Mouse (Mus musculus): ENCODE results near the gene Pde4d. TPM values are rescaled to one million over a fixed set of nuclear protein-coding genes. Genes with fewer than 3 reads are reported as not detected.

Pde4d gene
- total RNA-seq (2021), result 100 to 1,000 TPM; 108 to 120 TPM

GRCm38 (mm10) chr13:108449116-108450097, at the start of gene Pde4d:
Gene Pde4d, plus strand, starts transcription at chr13:108449948.
- DNase-seq (ENCODE audit: extremely low spot score in 1 of 2, low spot score in 2 of 2), result peak in 1 of 2 experiments; percentile 23

GRCm38 (mm10) chr13:108403197-108403596, 46.6 kb upstream of the Pde4d start:
- intact Hi-C loops (cut with DNase I), result no loop called here
- DNase-seq (ENCODE audit: extremely low spot score in 1 of 2, low spot score in 2 of 2), result no peak

More at GRCm38 (mm10) chr13:108449116-108450097, at the start of gene Pde4d:
- intact Hi-C loops (cut with DNase I), result no loop called here

GRCm38 (mm10) chr13:108404372-108404771, 45.4 kb upstream of the Pde4d start:
- no peak for DNase-seq (ENCODE audit: extremely low spot score in 1 of 2, low spot score in 2 of 2)
- intact Hi-C loops (cut with DNase I), result no loop called here

GRCm38 (mm10) chr13:108415464-108415863, 34.3 kb upstream of the Pde4d start:
- intact Hi-C loops (cut with DNase I), result no loop called here
- DNase-seq (ENCODE audit: extremely low spot score in 1 of 2, low spot score in 2 of 2), result no peak

GRCm38 (mm10) chr13:108418741-108419507, 30.8 kb upstream of the Pde4d start:
- intact Hi-C loops (cut with DNase I), result no loop called here
- DNase-seq (ENCODE audit: extremely low spot score in 1 of 2, low spot score in 2 of 2), result no peak

- no peak for DNase-seq (ENCODE audit: extremely low spot score in 1 of 2, low spot score in 2 of 2)
- intact Hi-C loops (cut with DNase I), result no loop called here
Measured at GRCm38 (mm10) chr13:108426322-108426721, 23.4 kb upstream of the Pde4d start.

- intact Hi-C loops (cut with DNase I), result no loop called here
- DNase-seq (ENCODE audit: extremely low spot score in 1 of 2, low spot score in 2 of 2), result no peak
Measured at GRCm38 (mm10) chr13:108428809-108429208, 20.9 kb upstream of the Pde4d start.

DNA sequence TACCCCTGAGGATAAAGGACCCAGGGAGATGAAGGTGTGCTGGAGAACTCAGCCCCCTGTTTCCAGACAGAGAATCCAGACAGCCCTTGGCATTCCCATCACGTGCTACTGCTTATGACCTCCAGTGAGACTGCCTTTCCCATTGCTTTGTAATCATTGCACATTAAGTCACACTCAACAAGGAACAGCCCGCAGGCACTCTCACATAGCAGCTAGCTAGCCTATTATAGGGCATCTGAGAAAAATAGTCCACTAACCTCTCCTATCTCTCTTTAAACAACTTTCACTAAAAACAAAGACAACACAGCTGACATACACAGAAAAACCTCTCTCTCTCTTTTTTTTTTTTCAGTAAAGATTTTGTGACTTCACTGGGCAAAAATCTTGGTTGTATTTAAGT, 20.1 kb upstream of the Pde4d start:
- DNase-seq (ENCODE audit: extremely low spot score in 1 of 2, low spot score in 2 of 2), result no peak
- intact Hi-C loops (cut with DNase I), result no loop called here

GRCm38 (mm10) chr13:108431776-108432175, 18.0 kb upstream of the Pde4d start:
- intact Hi-C loops (cut with DNase I), result no loop called here
- no peak for DNase-seq (ENCODE audit: extremely low spot score in 1 of 2, low spot score in 2 of 2)

GRCm38 (mm10) chr13:108435687-108436086, 14.1 kb upstream of the Pde4d start:
- intact Hi-C loops (cut with DNase I), result no loop called here
- DNase-seq (ENCODE audit: extremely low spot score in 1 of 2, low spot score in 2 of 2), result no peak

GRCm38 (mm10) chr13:108437424-108437823, 12.3 kb upstream of the Pde4d start:
- intact Hi-C loops (cut with DNase I), result no loop called here

DNA sequence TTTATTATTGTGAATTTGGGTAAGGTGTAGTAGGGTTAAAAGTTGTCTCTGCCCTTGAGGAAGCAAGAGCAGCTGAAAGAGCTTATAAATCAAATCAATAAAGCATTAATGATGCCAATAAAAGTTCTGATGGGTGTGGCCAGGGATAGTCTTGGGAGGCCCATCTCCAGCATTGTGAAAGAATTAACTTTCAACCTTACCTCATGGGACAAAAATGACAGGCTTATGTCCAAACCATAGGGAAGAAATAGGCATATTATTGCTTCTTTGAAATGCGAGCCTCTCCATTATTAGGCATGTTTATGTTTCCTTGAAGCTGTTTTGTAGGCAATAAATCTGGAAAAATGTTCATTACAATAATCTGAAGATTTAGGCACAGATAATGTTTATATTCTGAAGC, 10.7 kb upstream of the Pde4d start:
- intact Hi-C loops (cut with DNase I), result no loop called here
- DNase-seq (ENCODE audit: extremely low spot score in 1 of 2, low spot score in 2 of 2), result no peak

More at GRCm38 (mm10) chr13:108437424-108437823, 12.3 kb upstream of the Pde4d start:
- no peak for DNase-seq (ENCODE audit: extremely low spot score in 1 of 2, low spot score in 2 of 2)

DNA sequence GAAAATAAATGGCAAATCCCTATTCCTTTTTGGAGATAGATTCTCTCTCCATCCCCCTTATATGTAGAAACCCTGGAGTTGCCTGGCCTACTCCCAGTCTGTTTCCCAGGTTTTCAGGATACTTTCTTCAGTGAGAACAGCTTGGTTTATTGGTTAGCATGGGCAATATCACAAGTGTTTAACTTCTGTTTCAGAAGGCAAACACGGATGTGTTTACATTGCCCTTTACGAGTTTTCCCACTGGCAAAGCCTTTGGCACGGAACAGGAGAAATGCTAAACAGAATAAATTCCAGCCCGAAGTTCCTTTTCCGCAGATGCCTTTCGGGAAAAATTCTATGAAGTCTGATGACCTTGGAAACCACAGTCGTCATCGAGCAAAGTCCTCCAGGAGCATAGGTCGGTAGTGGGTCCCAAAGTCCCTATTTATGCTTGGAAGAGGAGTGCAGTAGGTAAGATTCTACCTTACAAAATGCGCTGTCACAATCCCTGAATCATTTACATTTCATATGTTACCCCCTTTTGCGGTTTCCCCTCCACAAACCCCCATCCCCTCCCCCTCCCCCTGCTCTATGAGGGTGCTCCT, 1.3 kb upstream of the Pde4d start:
- no peak for DNase-seq (ENCODE audit: extremely low spot score in 1 of 2, low spot score in 2 of 2)
- intact Hi-C loops (cut with DNase I), result no loop called here

DNA sequence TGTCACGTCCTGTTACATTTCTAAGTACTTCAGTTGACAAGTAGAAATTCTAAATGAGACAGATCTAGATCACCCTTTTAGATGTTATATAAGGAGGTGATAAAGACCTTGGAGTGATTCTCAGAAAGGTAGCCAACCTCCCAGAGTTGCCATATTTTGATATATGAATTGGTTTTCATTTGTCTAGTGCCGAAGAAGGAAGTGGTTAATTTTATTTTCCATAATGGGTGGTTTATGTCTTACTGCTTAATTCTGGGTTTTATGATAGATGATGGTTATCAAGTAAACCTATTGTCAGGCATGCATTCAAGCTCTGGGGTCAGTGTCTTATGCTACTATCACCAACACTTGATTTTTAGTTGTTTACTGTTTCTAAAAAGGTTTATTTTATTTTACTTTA, 1.4 kb downstream of the Pde4d start:
- intact Hi-C loops (cut with DNase I), result no loop called here

GRCm38 (mm10) chr13:108453064-108453919, 3.5 kb downstream of the Pde4d start:
- no peak for DNase-seq (ENCODE audit: extremely low spot score in 1 of 2, low spot score in 2 of 2)
- intact Hi-C loops (cut with DNase I), result no loop called here

More for the DNA sequence above, 1.4 kb downstream of the Pde4d start:
- no peak for DNase-seq (ENCODE audit: extremely low spot score in 1 of 2, low spot score in 2 of 2)

- intact Hi-C loops (cut with DNase I), result no loop called here
- no peak for DNase-seq (ENCODE audit: extremely low spot score in 1 of 2, low spot score in 2 of 2)
Measured at GRCm38 (mm10) chr13:108462518-108462917, 12.8 kb downstream of the Pde4d start.

DNA sequence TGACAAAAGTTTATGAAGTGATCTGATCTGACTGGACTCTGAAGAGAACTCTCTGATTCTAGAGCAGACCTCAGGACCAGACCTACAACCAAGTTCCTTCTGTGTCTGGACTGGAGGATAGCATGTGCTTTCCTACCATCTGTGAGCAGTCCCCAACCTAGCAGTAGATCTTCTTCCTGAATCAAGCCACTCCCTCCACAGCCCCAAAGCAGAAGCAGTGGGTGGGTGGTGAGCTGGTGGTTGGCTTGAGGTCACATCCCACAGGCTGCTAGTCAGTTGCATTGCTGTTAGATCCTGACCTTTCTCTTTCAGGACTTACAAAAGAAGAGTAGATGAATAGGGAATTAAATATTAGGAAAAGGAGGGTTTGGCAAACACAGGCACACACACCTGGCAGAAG, 16.0 kb downstream of the Pde4d start:
- intact Hi-C loops (cut with DNase I), result no loop called here
- no peak for DNase-seq (ENCODE audit: extremely low spot score in 1 of 2, low spot score in 2 of 2)

DNA sequence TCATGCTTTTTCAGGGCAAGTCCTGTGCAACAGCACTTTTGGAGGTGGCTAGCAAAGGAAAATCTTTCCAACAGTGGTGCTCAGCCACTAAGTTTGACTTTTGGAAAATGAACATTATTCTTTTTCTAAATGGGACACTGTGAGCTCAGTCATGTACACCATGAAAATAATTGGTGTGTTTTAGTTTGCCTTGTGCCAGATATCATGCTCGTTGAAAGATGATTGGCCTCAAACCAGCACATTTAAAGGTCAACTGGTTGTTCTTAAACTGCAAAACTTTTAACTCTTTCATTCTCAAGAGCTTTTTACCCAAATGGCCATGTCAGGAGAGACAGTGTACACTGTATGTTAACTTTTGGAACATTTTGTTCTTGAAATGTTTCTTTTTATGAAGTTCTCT, 17.3 kb downstream of the Pde4d start:
- intact Hi-C loops (cut with DNase I), result no loop called here
- DNase-seq (ENCODE audit: extremely low spot score in 1 of 2, low spot score in 2 of 2), result no peak

Measured in left cerebral cortex, postnatal 10 days (tissue).